Mouse (Mus musculus) lung, embryonic 14.5 days (tissue): Measurements from ENCODE around the gene Dnaaf3. TPM values are rescaled to one million over a fixed set of nuclear protein-coding genes. Genes with fewer than 3 reads are reported as not detected.
"Not testable (repeated sequence)": the region's sequence is repeated elsewhere in the genome, so short reads cannot be mapped to it uniquely, and the experiment has no call there.

ENCODE experiments used
- ATAC-seq: fragments of 200-750 bp; cut with Nextera tagmentation; 2 replicates; pipeline ENCODE4 v1.8.0; 2017; ENCODE audit warnings: mild to moderate bottlenecking, moderate TSS enrichment, moderate library complexity; ENCODE audit not compliant: insufficient read depth
- DNase-seq: peaks from one replicate; pipeline ENCODE4 v3.0.0-alpha.2; 2015
- H3K27ac ChIP-seq: fragments of 300-500 bp; sonication (generic); 2 replicates; pipeline ENCODE4 v1.5.1; 2014; ENCODE audit warnings: low read depth, mild to moderate bottlenecking, moderate library complexity
- H3K27me3 ChIP-seq: fragments of 300-500 bp; sonication (generic); 2 replicates; pipeline ENCODE4 v1.6.1; 2014; ENCODE audit warnings: low read length, control low read depth; ENCODE audit not compliant: insufficient read depth
- H3K36me3 ChIP-seq: fragments of 300-500 bp; sonication (generic); 2 replicates; pipeline ENCODE4 v1.6.1; 2014; ENCODE audit warnings: control low read depth; ENCODE audit not compliant: insufficient read depth
- H3K4me1 ChIP-seq: fragments of 300-500 bp; sonication (generic); 2 replicates; pipeline ENCODE4 v1.6.1; 2014; ENCODE audit warnings: antibody characterized with exemption, control low read depth; ENCODE audit not compliant: insufficient read depth
- H3K4me2 ChIP-seq: fragments of 300-500 bp; sonication (generic); 2 replicates; pipeline ENCODE4 v1.6.1; 2014; ENCODE audit warnings: mild to moderate bottlenecking
- H3K4me3 ChIP-seq: fragments of 300-500 bp; sonication (generic); 2 replicates; pipeline ENCODE4 v1.5.1; 2014; ENCODE audit warnings: low read depth, low read length
- H3K9ac ChIP-seq: fragments of 300-500 bp; sonication (generic); 2 replicates; pipeline ENCODE4 v1.6.1; 2014
- H3K9me3 ChIP-seq: fragments of 300-500 bp; sonication (generic); 2 replicates; pipeline ENCODE4 v1.6.1; 2016; ENCODE audit warnings: low read depth, low read length, control low read depth
- CTCF ChIP-seq: IDR thresholded peaks from 2 replicates; pipeline ENCODE4 v1.5.1; 2016; ENCODE audit warnings: antibody characterized with exemption, low read depth
- WGBS: fragments of 180-500 bp; shearing (Covaris S2); extraction: QIAGEN DNeasy Blood & Tissue Kit; methylation state at CpG from one replicate; pipeline ENCODE4 v1.1.7; 2014; 5-methylcytosine and 5-hydroxymethylcytosine counted together
- polyA plus RNA-seq: library from polyadenylated mRNA; unstranded; fragments of >200 nt; fragmentation: Nextera tagmentation; extraction: Ambion mirVana; gene quantifications from 2 replicates; pipeline ENCODE4 v1.2.1, GENCODE M21; 2014

Dnaaf3 gene
- 0.87 and 1.2 TPM in 2 replicates for polyA plus RNA-seq

DNA sequence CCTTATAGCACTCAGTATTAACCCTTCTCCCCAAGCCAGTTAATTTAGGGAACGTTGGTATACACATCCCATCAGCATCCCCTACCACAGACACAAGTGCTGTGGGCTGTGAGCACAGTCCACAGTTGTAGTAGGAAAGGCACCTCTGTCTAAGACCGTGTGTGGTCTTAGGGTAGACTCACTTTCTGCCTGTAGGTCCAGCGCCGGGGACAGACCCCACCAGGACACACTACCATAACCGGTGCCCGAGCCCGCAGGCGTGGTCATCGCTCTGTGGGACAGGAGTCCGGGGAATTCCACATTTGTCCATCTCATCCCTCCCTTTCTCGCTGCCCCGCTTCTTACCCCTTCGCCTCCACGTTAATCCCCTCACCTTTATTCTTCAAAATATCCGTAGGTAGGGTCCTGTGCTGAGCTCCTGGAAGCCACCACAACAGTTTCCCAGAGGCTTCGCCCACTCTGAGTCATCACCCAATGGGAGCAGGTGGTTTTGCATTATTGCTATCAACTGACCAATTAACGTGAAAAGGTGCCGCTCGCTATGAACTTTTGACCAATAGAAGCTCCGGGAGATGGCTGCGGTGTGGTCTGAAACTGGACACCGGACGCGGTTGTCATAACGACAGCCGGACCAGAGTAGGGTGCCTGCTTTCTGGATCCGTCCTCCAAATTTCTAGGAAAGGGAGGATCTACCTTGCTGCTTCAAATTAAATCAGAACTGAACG is at the start of gene Dnaaf3:
TSS of gene Dnaaf3 (minus strand) at position 449 of the 725 bp plus-strand sequence.
- H3K4me3 ChIP-seq = peak within 1 kb of the TSS; percentile 29
- peak; percentile 89 for DNase-seq
- WGBS = 1% methylated on average over 28 of the region's 28 CpGs

DNA sequence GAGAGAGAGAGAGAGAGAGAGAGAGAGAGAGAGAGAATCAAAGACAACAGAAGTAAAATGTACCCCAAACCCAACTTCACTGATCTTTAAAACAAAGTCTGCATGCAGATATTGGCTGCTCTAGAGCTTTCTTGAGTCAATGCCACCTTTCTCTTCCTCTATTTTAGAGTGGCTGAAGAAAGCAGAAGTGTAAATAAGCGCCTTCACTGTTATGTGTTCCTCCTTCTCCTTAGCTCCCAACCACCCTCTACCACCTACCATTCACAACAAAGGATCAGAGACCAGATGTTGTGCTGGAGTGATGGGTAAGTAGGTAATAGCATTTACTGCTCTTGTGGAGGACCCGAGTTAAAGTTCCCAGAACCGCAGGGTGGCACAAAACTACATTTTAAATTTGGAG is 49.2 kb upstream of the Dnaaf3 start:
- not testable (repeated sequence) for H3K27me3 ChIP-seq, DNase-seq, ATAC-seq, H3K4me1 ChIP-seq, H3K4me3 ChIP-seq, H3K4me2 ChIP-seq, H3K9me3 ChIP-seq, H3K9ac ChIP-seq, H3K27ac ChIP-seq, H3K36me3 ChIP-seq
- WGBS = 88% methylated on average over 3 of the region's 3 CpGs

More for the DNA sequence above, at the start of gene Dnaaf3:
- Histone ChIP-seq H3K27ac (no peak within 1 kb of the TSS), H3K36me3 (no peaks in the 10 kb centered on the region), H3K27me3 (peaks cover 8% of the 10 kb centered on the region), H3K4me2 (peak within 1 kb of the TSS; percentile 60), H3K9me3 (no peaks in the 10 kb centered on the region), H3K4me1 (no peaks in the 10 kb centered on the region), H3K9ac (peak within 1 kb of the TSS; percentile 5; the same call in 1 of the 2 replicates)
- ATAC-seq = peak; percentile 97
- no peak for TF ChIP-seq CTCF

DNA sequence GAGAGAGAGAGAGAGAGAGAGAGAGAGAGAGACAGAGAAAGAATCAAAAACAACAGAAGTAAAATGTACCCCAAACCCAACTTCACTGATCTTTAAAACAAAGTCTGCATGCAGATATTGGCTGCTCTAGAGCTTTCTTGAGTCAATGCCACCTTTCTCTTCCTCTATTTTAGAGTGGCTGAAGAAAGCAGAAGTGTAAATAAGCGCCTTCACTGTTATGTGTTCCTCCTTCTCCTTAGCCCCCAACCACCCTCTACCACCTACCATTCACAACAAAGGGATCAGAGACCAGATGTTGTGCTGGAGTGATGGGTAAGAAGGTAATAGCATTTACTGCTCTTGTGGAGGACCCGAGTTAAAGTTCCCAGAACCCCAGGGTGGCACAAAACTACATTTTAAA is 40.1 kb upstream of the Dnaaf3 start:
- H3K4me2 ChIP-seq, H3K27me3 ChIP-seq, DNase-seq, H3K27ac ChIP-seq, H3K4me1 ChIP-seq, H3K9me3 ChIP-seq, H3K36me3 ChIP-seq, H3K4me3 ChIP-seq, ATAC-seq, H3K9ac ChIP-seq: not testable (repeated sequence)
- 42% methylated on average over 2 of the region's 2 CpGs for WGBS

DNA sequence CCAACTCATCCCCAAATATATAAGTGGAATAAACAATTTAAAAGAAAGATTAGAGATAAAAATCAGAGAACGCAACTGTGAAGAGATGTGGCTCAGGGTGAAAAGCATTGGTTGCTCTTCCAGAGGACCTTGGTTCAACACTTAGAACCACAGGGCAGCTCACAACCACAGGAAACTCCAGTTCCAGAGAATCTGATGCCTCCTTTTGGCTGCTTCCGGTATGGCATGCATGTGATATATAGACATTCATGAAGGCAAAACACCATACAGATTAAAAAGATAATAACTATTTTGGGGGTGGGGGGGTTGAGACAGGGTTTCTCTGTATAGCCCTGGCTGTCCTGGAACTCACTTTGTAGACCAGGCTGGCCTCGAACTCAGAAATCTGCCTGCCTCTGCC is 30.4 kb upstream of the Dnaaf3 start:
- DNase-seq (no peak), ATAC-seq (no peak)
- no peaks in the 10 kb centered on the region for H3K4me1 ChIP-seq
- no peak for TF ChIP-seq CTCF
- H3K9me3 ChIP-seq = no peaks in the 10 kb centered on the region
- 85% methylated on average over 3 of the region's 3 CpGs for WGBS
- H3K4me3 ChIP-seq = no peak overlapping the region
- H3K27me3 ChIP-seq = no peaks in the 10 kb centered on the region
- H3K36me3 ChIP-seq = no peaks in the 10 kb centered on the region
- H3K9ac ChIP-seq = no peak overlapping the region
- H3K4me2 ChIP-seq = no peak overlapping the region
- H3K27ac ChIP-seq = no peak overlapping the region

DNA sequence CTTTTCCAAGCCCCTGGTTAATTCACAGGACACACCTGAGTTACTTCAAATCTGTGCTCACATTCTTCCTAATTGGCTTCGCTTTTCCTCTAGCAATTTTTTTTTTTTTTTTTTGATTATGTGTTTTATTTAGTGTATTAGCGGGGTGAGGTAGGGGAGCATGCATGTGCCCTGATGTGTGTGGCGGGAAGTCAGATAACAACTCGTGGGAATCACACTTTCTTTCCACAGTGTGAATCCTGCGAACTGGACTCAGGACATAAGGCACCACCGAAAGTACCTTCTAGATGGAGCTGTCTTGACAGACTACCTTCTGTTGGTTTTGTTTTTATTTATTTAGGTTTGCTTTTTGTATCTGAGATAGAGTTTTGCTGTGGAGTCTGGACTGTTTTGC is 24.9 kb upstream of the Dnaaf3 start:
- 63% methylated on average over 6 of the region's 6 CpGs for WGBS
- TF ChIP-seq CTCF = no peak
- ATAC-seq = no peak

DNA sequence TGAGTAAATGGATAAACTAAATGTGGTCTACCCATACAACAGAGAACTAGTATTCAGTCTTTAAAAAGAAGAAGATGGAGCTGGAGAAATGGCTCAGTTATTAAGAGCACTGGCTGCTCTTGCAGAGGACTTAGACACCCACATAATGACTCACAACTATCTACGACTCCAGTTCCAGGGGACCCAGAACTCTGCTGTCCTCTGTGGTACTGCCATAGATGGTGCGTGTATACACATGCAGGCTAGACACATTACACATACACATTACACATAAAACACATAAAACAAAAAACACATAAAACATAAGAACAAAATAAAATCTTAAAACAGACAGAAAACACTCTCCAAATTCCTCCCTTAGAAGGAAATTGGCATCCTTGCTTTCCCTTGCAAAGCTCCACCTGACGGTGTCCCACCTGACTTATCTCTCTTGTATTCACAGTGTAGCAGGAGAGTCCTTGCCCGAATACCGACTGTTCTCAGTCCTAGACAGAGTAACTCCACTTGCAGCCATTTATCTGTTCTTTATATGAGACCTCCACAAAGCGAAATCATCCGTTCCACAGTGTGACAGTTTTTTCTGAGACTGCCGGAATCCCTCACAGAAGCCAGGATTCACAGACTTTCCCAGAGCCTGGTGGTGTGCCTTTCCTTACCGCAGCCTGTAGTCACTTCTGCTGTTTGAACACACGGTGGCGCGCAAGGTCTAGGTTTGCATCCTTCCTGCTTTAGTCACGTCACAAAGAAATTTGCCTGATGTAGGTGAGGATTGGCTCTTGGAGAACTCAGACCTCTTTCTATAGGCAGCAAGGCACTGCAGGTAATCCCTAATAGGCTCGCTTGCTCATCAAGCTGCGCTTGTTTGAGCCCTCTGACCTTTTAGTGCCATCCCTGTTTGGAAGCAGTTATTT is 24.3 kb upstream of the Dnaaf3 start:
- Histone ChIP-seq H3K36me3 (no peaks in the 10 kb centered on the region), H3K9me3 (no peaks in the 10 kb centered on the region), H3K4me3 (no peak overlapping the region), H3K4me1 (no peaks in the 10 kb centered on the region), H3K27ac (no peak overlapping the region), H3K4me2 (no peak overlapping the region), H3K27me3 (no peaks in the 10 kb centered on the region), H3K9ac (no peak overlapping the region)
- peak; percentile 97 for TF ChIP-seq CTCF
- 19% methylated on average over 15 of the region's 15 CpGs for WGBS
- DNase-seq = peak; percentile 93
- peak; percentile 93 for ATAC-seq

More for the DNA sequence above, 24.9 kb upstream of the Dnaaf3 start:
- Histone ChIP-seq H3K4me3 (no peak overlapping the region), H3K4me1 (no peaks in the 10 kb centered on the region), H3K9me3 (no peaks in the 10 kb centered on the region), H3K27me3 (no peaks in the 10 kb centered on the region), H3K4me2 (no peak overlapping the region), H3K27ac (no peak overlapping the region), H3K36me3 (no peaks in the 10 kb centered on the region), H3K9ac (no peak overlapping the region)
- no peak for DNase-seq

DNA sequence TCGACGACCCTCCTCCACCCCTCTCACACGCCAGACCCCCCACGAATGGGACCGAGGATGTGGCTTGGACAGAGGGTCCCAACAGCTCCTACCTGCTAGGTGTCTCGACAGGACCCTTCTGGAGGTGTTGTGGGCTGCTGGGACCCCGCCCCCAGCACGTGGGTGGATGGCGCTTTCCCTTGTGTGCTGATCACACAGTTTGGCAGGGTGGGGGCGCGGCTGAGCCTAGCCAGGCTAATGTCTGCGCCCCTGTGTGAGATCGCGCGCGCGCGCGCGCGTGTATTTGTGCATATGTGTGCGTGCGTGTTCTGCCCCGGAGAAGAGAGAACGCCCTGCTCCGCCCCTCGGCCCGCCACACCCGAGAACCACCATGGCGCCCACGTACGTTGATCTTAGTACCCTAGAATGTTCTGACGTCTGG is 15.0 kb upstream of the Dnaaf3 start, which contains the start of gene Syt5:
TSS of gene Syt5 (minus strand) at position 321 of the 421 bp plus-strand sequence.
- no peak for TF ChIP-seq CTCF
- H3K4me2 ChIP-seq = peak within 1 kb of the TSS; percentile 56

More for the DNA sequence above, 15.0 kb upstream of the Dnaaf3 start, which contains the start of gene Syt5:
- Histone ChIP-seq H3K9me3 (no peaks in the 10 kb centered on the region), H3K27me3 (0 out of 2 replicates have a peak, but pooled peaks cover 3% of the 10 kb centered on the region), H3K9ac (peak within 1 kb of the TSS; percentile 4; the same call in 1 of the 2 replicates), H3K36me3 (no peaks in the 10 kb centered on the region), H3K4me1 (0 out of 2 replicates have a peak, but pooled peaks cover 6% of the 10 kb centered on the region), H3K4me3 (peak within 1 kb of the TSS; percentile 29), H3K27ac (no peak within 1 kb of the TSS)
- DNase-seq = peak; percentile 22
- WGBS = 5% methylated on average over 33 of the region's 33 CpGs
- ATAC-seq = peak; percentile 55
